Mouse (Mus musculus): ENCODE measurements around the gene N4bp2. TPM values are rescaled to one million over a fixed set of nuclear protein-coding genes. Genes with fewer than 3 reads are reported as not detected.
A peak's percentile ranks its signal among the peaks of the same experiment; 100 is the strongest.

Gene N4bp2
- polyA plus RNA-seq, 1 experiment from 2014 or later, result 19.0 TPM

GRCm38 (mm10) chr5:65739366-65739765 is 24.0 kb upstream of the N4bp2 start:
- Histone ChIP-seq H3K27ac (ENCODE audit: low read length) (no peak overlapping the region), H3K4me1 (replicated peaks; ENCODE audit: control insufficient read depth, insufficient read depth, low read length) (no peaks in the 10 kb centered on the region)

DNA sequence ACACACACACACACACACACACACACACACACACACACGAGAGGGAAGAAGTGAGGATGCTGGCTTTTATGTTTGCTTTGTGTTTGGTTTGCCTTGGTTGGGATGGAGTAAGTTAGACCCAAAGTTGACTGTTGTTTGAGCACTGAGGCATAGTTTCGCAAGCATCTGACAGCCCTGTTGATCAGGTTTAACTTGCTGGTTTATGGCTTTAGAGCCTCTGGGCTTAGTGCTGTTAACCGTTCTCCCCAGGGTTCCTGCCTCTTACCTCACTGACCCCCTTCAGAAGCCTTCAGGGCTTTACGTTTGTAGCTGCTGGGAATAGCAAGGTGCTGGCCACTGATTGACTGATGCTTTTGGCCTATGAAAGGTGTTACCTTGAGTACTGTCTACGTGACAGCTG is 16.4 kb upstream of the N4bp2 start:
- ATAC-seq, result no peak
- Histone ChIP-seq H3K9me3 (ENCODE audit: control insufficient read depth, low read length) (no peaks in the 10 kb centered on the region), H3K27ac (ENCODE audit: low read length) (no peak overlapping the region), H3K4me2 (ENCODE audit: low read length) (no peak overlapping the region), H3K4me1 (replicated peaks; ENCODE audit: control insufficient read depth, insufficient read depth, low read length) (no peaks in the 10 kb centered on the region), H3K27me3 (replicated peaks; ENCODE audit: control insufficient read depth, insufficient read depth, low read length) (no peaks in the 10 kb centered on the region), H3K9ac (replicated peaks; ENCODE audit: low read depth, low read length) (no peak overlapping the region), H3K36me3 (ENCODE audit: control insufficient read depth, insufficient read depth) (no peaks in the 10 kb centered on the region), H3K4me3 (replicated peaks; ENCODE audit: low read length) (no peak overlapping the region)
- 77% methylated on average over 5 of the region's 5 CpGs for WGBS

More at GRCm38 (mm10) chr5:65739366-65739765, 24.0 kb upstream of the N4bp2 start:
- H3K9ac ChIP-seq (replicated peaks; ENCODE audit: low read depth, low read length), result no peak overlapping the region
- H3K9me3 ChIP-seq (ENCODE audit: control insufficient read depth, low read length), result no peaks in the 10 kb centered on the region
- H3K36me3 ChIP-seq (ENCODE audit: control insufficient read depth, insufficient read depth), result no peaks in the 10 kb centered on the region
- no peak for ATAC-seq
- H3K4me3 ChIP-seq (replicated peaks; ENCODE audit: low read length), result no peak overlapping the region
- 97% methylated on average over 3 of the region's 3 CpGs for WGBS
- H3K27me3 ChIP-seq (replicated peaks; ENCODE audit: control insufficient read depth, insufficient read depth, low read length), result no peaks in the 10 kb centered on the region
- no peak overlapping the region for H3K4me2 ChIP-seq (ENCODE audit: low read length)

- WGBS, result 56% methylated on average over 2 of the region's 2 CpGs
- no peaks in the 10 kb centered on the region for H3K4me1 ChIP-seq (replicated peaks; ENCODE audit: control insufficient read depth, insufficient read depth, low read length)
- H3K27ac ChIP-seq (ENCODE audit: low read length), result no peak overlapping the region
- no peak overlapping the region for H3K9ac ChIP-seq (replicated peaks; ENCODE audit: low read depth, low read length)
- H3K4me2 ChIP-seq (ENCODE audit: low read length), result no peak overlapping the region
- H3K9me3 ChIP-seq (ENCODE audit: control insufficient read depth, low read length), result no peaks in the 10 kb centered on the region
- H3K36me3 ChIP-seq (ENCODE audit: control insufficient read depth, insufficient read depth), result no peaks in the 10 kb centered on the region
- H3K4me3 ChIP-seq (replicated peaks; ENCODE audit: low read length), result no peak overlapping the region
- H3K27me3 ChIP-seq (replicated peaks; ENCODE audit: control insufficient read depth, insufficient read depth, low read length), result no peaks in the 10 kb centered on the region
- ATAC-seq, result no peak
Measured at GRCm38 (mm10) chr5:65748386-65748785, 14.9 kb upstream of the N4bp2 start.

GRCm38 (mm10) chr5:65748880-65749279 is 14.4 kb upstream of the N4bp2 start:
- Histone ChIP-seq H3K27me3 (replicated peaks; ENCODE audit: control insufficient read depth, insufficient read depth, low read length) (no peaks in the 10 kb centered on the region), H3K36me3 (ENCODE audit: control insufficient read depth, insufficient read depth) (no peaks in the 10 kb centered on the region), H3K9me3 (ENCODE audit: control insufficient read depth, low read length) (no peaks in the 10 kb centered on the region), H3K4me3 (replicated peaks; ENCODE audit: low read length) (no peak overlapping the region), H3K4me1 (replicated peaks; ENCODE audit: control insufficient read depth, insufficient read depth, low read length) (no peaks in the 10 kb centered on the region), H3K9ac (replicated peaks; ENCODE audit: low read depth, low read length) (no peak overlapping the region), H3K4me2 (ENCODE audit: low read length) (no peak overlapping the region), H3K27ac (ENCODE audit: low read length) (no peak overlapping the region)
- no peak for ATAC-seq

- Histone ChIP-seq H3K4me2 (ENCODE audit: low read length) (no peak overlapping the region), H3K36me3 (ENCODE audit: control insufficient read depth, insufficient read depth) (no peaks in the 10 kb centered on the region), H3K9me3 (ENCODE audit: control insufficient read depth, low read length) (no peaks in the 10 kb centered on the region), H3K4me3 (replicated peaks; ENCODE audit: low read length) (no peak overlapping the region), H3K4me1 (replicated peaks; ENCODE audit: control insufficient read depth, insufficient read depth, low read length) (no peaks in the 10 kb centered on the region), H3K27me3 (replicated peaks; ENCODE audit: control insufficient read depth, insufficient read depth, low read length) (no peaks in the 10 kb centered on the region), H3K9ac (replicated peaks; ENCODE audit: low read depth, low read length) (no peak overlapping the region), H3K27ac (ENCODE audit: low read length) (no peak overlapping the region)
- no peak for ATAC-seq
- 62% methylated on average over 4 of the region's 4 CpGs for WGBS
Measured at GRCm38 (mm10) chr5:65752021-65752420, 11.3 kb upstream of the N4bp2 start.

DNA sequence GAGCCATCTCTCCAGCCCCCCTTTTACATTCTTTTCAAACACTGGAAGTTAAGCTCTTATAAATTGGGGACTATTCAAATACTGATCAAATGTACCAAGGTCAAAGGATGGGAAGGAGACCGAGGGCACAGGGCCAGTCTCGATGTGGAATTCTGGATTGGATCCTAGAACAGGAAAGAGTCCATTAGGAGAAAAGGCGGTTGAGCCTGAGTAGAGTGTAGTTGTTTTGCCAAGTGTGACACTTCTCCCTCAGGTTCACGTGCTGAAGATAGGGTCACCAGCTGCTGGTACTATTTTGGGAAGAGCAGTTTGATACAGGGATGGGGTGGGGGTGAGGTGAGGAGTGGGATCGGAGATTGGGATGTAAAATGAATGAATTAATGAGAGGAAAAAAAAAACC is 7.5 kb upstream of the N4bp2 start:
- Histone ChIP-seq H3K9ac (replicated peaks; ENCODE audit: low read depth, low read length) (no peak overlapping the region), H3K9me3 (ENCODE audit: control insufficient read depth, low read length) (no peaks in the 10 kb centered on the region), H3K4me3 (replicated peaks; ENCODE audit: low read length) (no peak overlapping the region), H3K36me3 (ENCODE audit: control insufficient read depth, insufficient read depth) (no peaks in the 10 kb centered on the region), H3K27me3 (replicated peaks; ENCODE audit: control insufficient read depth, insufficient read depth, low read length) (no peaks in the 10 kb centered on the region), H3K4me1 (replicated peaks; ENCODE audit: control insufficient read depth, insufficient read depth, low read length) (no peaks in the 10 kb centered on the region), H3K4me2 (ENCODE audit: low read length) (no peak overlapping the region), H3K27ac (ENCODE audit: low read length) (no peak overlapping the region)
- no peak for ATAC-seq
- WGBS, result 92% methylated on average over 5 of the region's 5 CpGs

DNA sequence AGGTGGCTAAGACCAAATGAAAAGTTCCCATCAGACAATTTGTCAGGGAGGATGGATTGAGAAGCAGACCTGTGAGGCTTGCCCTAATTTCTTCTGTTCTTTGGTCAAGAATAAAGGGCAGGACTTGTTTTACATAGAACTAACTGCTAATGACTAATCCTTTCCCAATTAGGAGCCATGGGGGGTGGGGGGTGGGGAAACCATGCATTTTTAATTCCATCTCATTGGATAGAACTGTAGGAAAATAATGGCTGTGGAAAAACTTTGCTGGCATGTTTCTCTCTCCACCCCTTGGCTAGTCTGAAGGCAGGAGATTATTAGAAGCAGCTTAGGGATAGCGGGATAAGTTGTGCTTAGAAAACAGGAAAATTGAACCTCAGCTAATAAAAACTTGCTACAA is 6.2 kb upstream of the N4bp2 start:
- ATAC-seq, result peak; percentile 53
- no peaks in the 10 kb centered on the region for H3K27me3 ChIP-seq (replicated peaks; ENCODE audit: control insufficient read depth, insufficient read depth, low read length)
- H3K9me3 ChIP-seq (ENCODE audit: control insufficient read depth, low read length), result no peaks in the 10 kb centered on the region
- no peak overlapping the region for H3K27ac ChIP-seq (ENCODE audit: low read length)
- 10% methylated on average over 1 of the region's 1 CpGs for WGBS
- H3K36me3 ChIP-seq (ENCODE audit: control insufficient read depth, insufficient read depth), result no peaks in the 10 kb centered on the region
- H3K4me1 ChIP-seq (replicated peaks; ENCODE audit: control insufficient read depth, insufficient read depth, low read length), result peaks cover 3% of the 10 kb centered on the region; the same call in 1 of the 2 replicates
- no peak overlapping the region for H3K4me2 ChIP-seq (ENCODE audit: low read length)
- no peak overlapping the region for H3K4me3 ChIP-seq (replicated peaks; ENCODE audit: low read length)
- no peak overlapping the region for H3K9ac ChIP-seq (replicated peaks; ENCODE audit: low read depth, low read length)

GRCm38 (mm10) chr5:65760041-65760440 is 3.3 kb upstream of the N4bp2 start:
- WGBS, result 92% methylated on average over 4 of the region's 4 CpGs
- Histone ChIP-seq H3K4me1 (replicated peaks; ENCODE audit: control insufficient read depth, insufficient read depth, low read length) (peaks cover 3% of the 10 kb centered on the region; the same call in 1 of the 2 replicates), H3K4me2 (ENCODE audit: low read length) (no peak overlapping the region), H3K27ac (ENCODE audit: low read length) (no peak overlapping the region), H3K9ac (replicated peaks; ENCODE audit: low read depth, low read length) (no peak overlapping the region), H3K36me3 (ENCODE audit: control insufficient read depth, insufficient read depth) (no peaks in the 10 kb centered on the region), H3K9me3 (ENCODE audit: control insufficient read depth, low read length) (no peaks in the 10 kb centered on the region), H3K27me3 (replicated peaks; ENCODE audit: control insufficient read depth, insufficient read depth, low read length) (no peaks in the 10 kb centered on the region), H3K4me3 (replicated peaks; ENCODE audit: low read length) (no peak overlapping the region)
- no peak for ATAC-seq

DNA sequence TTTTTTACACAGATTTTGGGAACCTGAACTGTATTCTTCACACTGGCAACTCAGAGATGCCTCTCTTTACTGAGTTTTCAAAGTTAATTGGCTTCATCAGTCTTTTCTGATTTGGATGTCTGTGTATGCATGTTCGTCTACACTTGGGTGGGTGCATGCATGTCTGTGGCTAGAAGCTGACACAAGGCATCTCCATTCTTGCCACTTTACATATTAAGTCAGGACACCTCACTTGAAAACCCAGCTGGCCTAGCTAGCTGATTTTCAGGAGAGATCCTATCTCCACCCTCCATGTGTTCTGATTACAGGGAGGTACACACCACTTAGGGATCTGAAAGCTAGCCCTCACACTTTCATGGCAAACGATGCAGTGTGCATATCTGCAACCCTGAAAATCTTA is 2.7 kb upstream of the N4bp2 start:
- no peak overlapping the region for H3K4me3 ChIP-seq (replicated peaks; ENCODE audit: low read length)
- H3K9ac ChIP-seq (replicated peaks; ENCODE audit: low read depth, low read length), result no peak overlapping the region
- 92% methylated on average over 2 of the region's 2 CpGs for WGBS
- H3K27me3 ChIP-seq (replicated peaks; ENCODE audit: control insufficient read depth, insufficient read depth, low read length), result no peaks in the 10 kb centered on the region
- no peak overlapping the region for H3K4me2 ChIP-seq (ENCODE audit: low read length)
- no peaks in the 10 kb centered on the region for H3K9me3 ChIP-seq (ENCODE audit: control insufficient read depth, low read length)
- no peaks in the 10 kb centered on the region for H3K36me3 ChIP-seq (ENCODE audit: control insufficient read depth, insufficient read depth)
- H3K4me1 ChIP-seq (replicated peaks; ENCODE audit: control insufficient read depth, insufficient read depth, low read length), result peaks cover 6% of the 10 kb centered on the region
- no peak overlapping the region for H3K27ac ChIP-seq (ENCODE audit: low read length)
- no peak for ATAC-seq

GRCm38 (mm10) chr5:65761020-65761419 is 2.3 kb upstream of the N4bp2 start:
- no peak overlapping the region for H3K4me3 ChIP-seq (replicated peaks; ENCODE audit: low read length)
- WGBS, result 83% methylated on average over 5 of the region's 5 CpGs
- no peaks in the 10 kb centered on the region for H3K27me3 ChIP-seq (replicated peaks; ENCODE audit: control insufficient read depth, insufficient read depth, low read length)
- H3K4me1 ChIP-seq (replicated peaks; ENCODE audit: control insufficient read depth, insufficient read depth, low read length), result peaks cover 7% of the 10 kb centered on the region
- no peak overlapping the region for H3K4me2 ChIP-seq (ENCODE audit: low read length)
- no peaks in the 10 kb centered on the region for H3K36me3 ChIP-seq (ENCODE audit: control insufficient read depth, insufficient read depth)
- no peaks in the 10 kb centered on the region for H3K9me3 ChIP-seq (ENCODE audit: control insufficient read depth, low read length)
- no peak for ATAC-seq
- H3K27ac ChIP-seq (ENCODE audit: low read length), result no peak overlapping the region
- H3K9ac ChIP-seq (replicated peaks; ENCODE audit: low read depth, low read length), result no peak overlapping the region
